Mouse (Mus musculus) E14TG2a.4 (cell line): ENCODE measurements around the gene Syt12.

Experiments
- H3K27me3 ChIP-seq: 2 replicates; pipeline ENCODE4 v1.6.1; 2014; ENCODE audit warnings: low read length, control low read depth; ENCODE audit not compliant: insufficient read depth
- H3K36me3 ChIP-seq: 2 replicates; pipeline ENCODE4 v1.6.1; 2014; ENCODE audit warnings: low read length, control low read depth; ENCODE audit not compliant: insufficient read depth
- H3K4me1 ChIP-seq: replicated peaks from 2 replicates; pipeline ENCODE4 v1.6.1; 2014; ENCODE audit warnings: low read depth, low read length, control low read depth
- H3K4me3 ChIP-seq: replicated peaks from 2 replicates; pipeline ENCODE4 v1.5.1; 2014; ENCODE audit warnings: mild to moderate bottlenecking, low read length
- H3K9me3 ChIP-seq: 2 replicates; pipeline ENCODE4 v1.6.1; 2014; ENCODE audit warnings: low read length, control low read depth
- CTCF ChIP-seq: conservative IDR thresholded peaks from 2 replicates; pipeline ENCODE4 v1.5.1; 2014; ENCODE audit warnings: low read length
- NANOG ChIP-seq: IDR thresholded peaks from 2 replicates; pipeline ENCODE4 v1.6.1; 2014; ENCODE audit warnings: borderline replicate concordance, low read length, mixed read lengths
- POU5F1 ChIP-seq: IDR thresholded peaks from 2 replicates; pipeline ENCODE4 v1.6.1; 2014; ENCODE audit warnings: low read length, borderline replicate concordance

Syt12 gene

GRCm38 (mm10) chr19:4446661-4447420 is 30.4 kb downstream of the Syt12 start:
- TF ChIP-seq CTCF: no peak
- TF ChIP-seq NANOG: no peak
- TF ChIP-seq POU5F1: no peak
- H3K9me3 ChIP-seq: no peaks in the 10 kb centered on the region
- H3K4me1 ChIP-seq: peaks cover 29% of the 10 kb centered on the region

GRCm38 (mm10) chr19:4442408-4442807 is 34.8 kb downstream of the Syt12 start:
- Histone ChIP-seq H3K4me3 (no peak overlapping the region), H3K27me3 (peaks cover 33% of the 10 kb centered on the region), H3K4me1 (peaks cover 50% of the 10 kb centered on the region), H3K36me3 (peaks cover 24% of the 10 kb centered on the region), H3K9me3 (no peaks in the 10 kb centered on the region)
- TF ChIP-seq CTCF: peak; percentile 86
- no peak for TF ChIP-seq NANOG
- no peak for TF ChIP-seq POU5F1

More at GRCm38 (mm10) chr19:4446661-4447420, 30.4 kb downstream of the Syt12 start:
- Histone ChIP-seq H3K4me3 (no peak overlapping the region), H3K36me3 (peaks cover 27% of the 10 kb centered on the region), H3K27me3 (0 out of 2 replicates have a peak, but pooled peaks cover 3% of the 10 kb centered on the region)

- Histone ChIP-seq H3K36me3 (peaks cover 18% of the 10 kb centered on the region), H3K4me1 (peaks cover 50% of the 10 kb centered on the region), H3K27me3 (peaks cover 33% of the 10 kb centered on the region), H3K4me3 (no peak overlapping the region), H3K9me3 (no peaks in the 10 kb centered on the region)
- no peak for TF ChIP-seq POU5F1
- TF ChIP-seq NANOG: no peak
- no peak for TF ChIP-seq CTCF
Observed at GRCm38 (mm10) chr19:4441621-4442161, 35.6 kb downstream of the Syt12 start.

GRCm38 (mm10) chr19:4441090-4441591 is 36.1 kb downstream of the Syt12 start:
- TF ChIP-seq CTCF: peak; percentile 96
- no peak for TF ChIP-seq POU5F1
- TF ChIP-seq NANOG: no peak
- Histone ChIP-seq H3K36me3 (peaks cover 15% of the 10 kb centered on the region), H3K9me3 (no peaks in the 10 kb centered on the region), H3K4me1 (peaks cover 50% of the 10 kb centered on the region), H3K4me3 (peak overlapping the region; percentile 29; the same call in 1 of the 2 replicates), H3K27me3 (peaks cover 38% of the 10 kb centered on the region)

- Histone ChIP-seq H3K27me3 (peaks cover 38% of the 10 kb centered on the region), H3K4me1 (peaks cover 44% of the 10 kb centered on the region), H3K36me3 (peaks cover 10% of the 10 kb centered on the region), H3K9me3 (peaks cover 6% of the 10 kb centered on the region), H3K4me3 (peak overlapping the region; percentile 87)
- no peak for TF ChIP-seq POU5F1
- no peak for TF ChIP-seq NANOG
- no peak for TF ChIP-seq CTCF
Observed at GRCm38 (mm10) chr19:4440222-4440621, 37.0 kb downstream of the Syt12 start.

GRCm38 (mm10) chr19:4439161-4439801 is 38.0 kb downstream of the Syt12 start, which contains the start of gene Rhod:
TSS of gene Rhod (minus strand) at chr19:4439432.
- Histone ChIP-seq H3K4me1 (peaks cover 42% of the 10 kb centered on the region), H3K9me3 (peaks cover 7% of the 10 kb centered on the region), H3K36me3 (peaks cover 8% of the 10 kb centered on the region), H3K4me3 (peak within 1 kb of the TSS; percentile 87), H3K27me3 (peaks cover 35% of the 10 kb centered on the region)
- TF ChIP-seq POU5F1: no peak
- no peak for TF ChIP-seq CTCF
- TF ChIP-seq NANOG: no peak

- H3K27me3 ChIP-seq: peaks cover 35% of the 10 kb centered on the region
- H3K4me1 ChIP-seq: peaks cover 40% of the 10 kb centered on the region
- peaks cover 7% of the 10 kb centered on the region for H3K9me3 ChIP-seq
- H3K36me3 ChIP-seq: peaks cover 2% of the 10 kb centered on the region
- peak overlapping the region; percentile 87 for H3K4me3 ChIP-seq
- no peak for TF ChIP-seq NANOG
- TF ChIP-seq POU5F1: no peak
- TF ChIP-seq CTCF: no peak
Observed at GRCm38 (mm10) chr19:4438791-4439160, 38.5 kb downstream of the Syt12 start.

GRCm38 (mm10) chr19:4437886-4438285 is 39.4 kb downstream of the Syt12 start:
- no peaks in the 10 kb centered on the region; the same call in 1 of the 2 replicates for H3K36me3 ChIP-seq
- peaks cover 35% of the 10 kb centered on the region for H3K27me3 ChIP-seq
- peaks cover 7% of the 10 kb centered on the region for H3K9me3 ChIP-seq
- TF ChIP-seq CTCF: no peak
- peaks cover 40% of the 10 kb centered on the region for H3K4me1 ChIP-seq
- no peak overlapping the region for H3K4me3 ChIP-seq
